Mouse (Mus musculus) forelimb bud, embryonic 11.5 days (tissue): Measurements from ENCODE around the gene Arfgef2.

Source experiments
- DNase-seq: peaks from one replicate; pipeline ENCODE4 v3.0.0-alpha.2; 2012; ENCODE audit warnings: low read depth, low spot score

The Arfgef2 gene

DNA sequence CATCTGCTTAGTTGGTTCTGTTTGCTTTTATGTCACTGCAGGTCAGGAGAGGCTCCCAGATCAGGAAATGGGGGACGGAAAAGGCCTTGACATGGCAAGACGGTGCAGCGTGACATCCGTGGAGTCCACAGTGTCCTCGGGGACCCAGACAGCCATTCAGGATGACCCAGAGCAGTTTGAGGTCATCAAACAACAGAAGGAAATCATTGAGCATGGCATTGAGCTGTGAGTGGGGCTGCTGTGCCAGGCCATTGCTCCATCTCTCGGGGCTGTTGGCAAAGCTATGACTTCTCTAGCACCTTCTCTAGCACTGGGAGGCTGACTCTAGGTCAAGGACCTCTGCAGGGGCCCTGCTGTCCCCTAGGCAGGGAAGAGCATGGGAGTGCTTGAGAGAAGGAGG is 51.0 kb downstream of the Arfgef2 start:
- DNase-seq = no peak

DNA sequence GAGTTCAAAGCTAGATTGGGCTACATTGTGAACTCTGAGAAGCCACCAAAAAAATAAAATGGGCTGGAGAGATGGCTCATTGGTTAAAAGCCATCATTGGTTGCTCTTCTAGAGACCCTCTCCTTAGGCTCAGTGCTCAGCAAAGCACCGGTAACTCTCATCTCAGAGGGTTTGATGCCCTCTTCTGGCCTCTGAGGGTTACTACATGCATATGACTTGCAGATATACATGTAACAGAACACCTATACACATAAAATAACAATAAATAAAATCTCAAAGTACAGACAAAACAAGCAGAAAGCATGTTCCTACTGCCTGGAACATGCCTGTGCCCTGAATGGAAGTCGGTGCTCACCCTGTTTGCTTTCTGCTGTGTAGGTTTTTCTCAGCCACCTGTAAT is 51.7 kb downstream of the Arfgef2 start:
- peak; percentile 9 for DNase-seq

DNA sequence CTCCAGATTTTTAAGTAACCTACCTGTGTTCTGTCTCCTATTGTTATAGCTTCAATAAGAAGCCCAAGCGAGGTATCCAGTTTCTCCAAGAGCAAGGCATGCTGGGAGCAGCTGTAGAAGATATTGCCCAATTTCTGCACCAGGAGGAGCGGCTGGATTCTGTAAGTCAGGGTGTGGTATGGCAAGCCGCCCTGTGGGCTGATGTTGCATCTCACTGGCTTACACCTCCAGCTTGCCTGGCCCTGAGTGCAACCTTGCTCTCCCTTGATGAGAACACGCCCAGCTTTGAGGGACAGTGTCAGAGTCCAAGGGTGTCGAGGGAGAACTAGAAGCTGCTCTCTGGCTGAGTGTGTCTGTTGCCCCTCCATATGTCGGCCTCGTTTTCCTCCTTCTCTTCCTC is 53.8 kb downstream of the Arfgef2 start:
- no peak for DNase-seq

DNA sequence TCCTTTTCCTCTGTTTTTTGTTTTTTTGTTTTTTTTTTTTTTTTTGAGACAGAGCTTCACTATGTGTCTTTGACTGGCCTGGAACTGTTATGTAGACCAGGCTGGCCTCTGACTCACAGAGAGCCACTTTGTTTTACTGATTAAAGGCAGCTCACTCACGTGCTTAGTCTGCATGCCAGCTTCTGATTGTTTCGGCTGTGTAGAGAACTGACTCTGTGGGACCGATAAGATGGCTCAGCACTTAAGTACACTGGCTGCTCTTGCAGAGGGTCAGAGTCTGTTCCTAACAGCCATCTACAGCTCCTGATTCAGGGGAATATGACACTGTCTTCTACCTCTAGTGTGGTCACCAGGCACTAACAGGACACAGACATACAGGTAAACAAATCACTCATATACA is 57.1 kb downstream of the Arfgef2 start:
- no peak for DNase-seq

DNA sequence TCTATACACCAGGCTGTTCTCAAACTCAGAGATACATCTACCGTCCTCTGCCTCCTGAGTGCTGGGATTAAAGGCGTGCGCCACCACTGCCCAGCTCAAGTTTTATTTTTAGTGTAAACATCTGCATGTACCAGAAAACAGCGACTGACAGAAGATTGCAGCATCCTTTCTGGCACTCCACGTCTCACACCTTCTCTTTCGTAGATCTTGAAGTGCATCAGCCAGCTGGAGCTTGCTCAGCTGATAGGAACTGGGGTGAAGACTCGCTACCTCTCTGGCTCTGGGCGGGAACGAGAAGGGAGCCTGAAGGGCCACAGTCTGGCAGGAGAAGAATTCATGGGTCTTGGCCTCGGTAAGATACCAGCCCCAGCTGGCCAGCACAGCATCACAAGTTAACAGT is 60.1 kb downstream of the Arfgef2 start:
- no peak for DNase-seq

DNA sequence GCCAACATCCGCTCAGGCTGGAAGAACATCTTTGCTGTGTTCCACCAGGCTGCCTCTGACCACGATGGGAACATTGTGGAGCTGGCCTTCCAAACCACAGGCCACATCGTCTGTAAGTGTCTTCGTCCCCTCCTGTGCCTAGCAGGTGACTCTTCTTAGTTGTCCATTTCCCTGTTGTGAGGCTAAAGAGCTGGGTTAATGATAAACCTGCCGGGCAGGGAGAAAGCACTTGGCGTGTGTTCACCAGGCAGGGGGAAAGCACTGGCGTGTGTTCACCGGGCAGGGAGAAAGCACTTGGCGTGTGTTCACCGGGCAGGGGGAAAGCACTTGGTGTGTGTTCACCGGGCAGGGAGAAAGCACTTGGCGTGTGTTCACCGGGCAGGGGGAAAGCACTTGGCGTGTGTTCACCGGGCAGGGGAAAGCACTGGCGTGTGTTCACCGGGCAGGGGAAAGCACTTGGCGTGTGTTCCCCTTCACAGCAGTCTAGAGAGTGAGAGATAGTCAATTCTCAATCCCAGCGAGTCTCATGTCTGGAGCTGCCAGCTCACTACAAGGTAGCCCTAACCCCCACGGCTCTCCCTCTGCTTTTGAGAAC is 65.0 kb downstream of the Arfgef2 start:
- DNase-seq = no peak

DNA sequence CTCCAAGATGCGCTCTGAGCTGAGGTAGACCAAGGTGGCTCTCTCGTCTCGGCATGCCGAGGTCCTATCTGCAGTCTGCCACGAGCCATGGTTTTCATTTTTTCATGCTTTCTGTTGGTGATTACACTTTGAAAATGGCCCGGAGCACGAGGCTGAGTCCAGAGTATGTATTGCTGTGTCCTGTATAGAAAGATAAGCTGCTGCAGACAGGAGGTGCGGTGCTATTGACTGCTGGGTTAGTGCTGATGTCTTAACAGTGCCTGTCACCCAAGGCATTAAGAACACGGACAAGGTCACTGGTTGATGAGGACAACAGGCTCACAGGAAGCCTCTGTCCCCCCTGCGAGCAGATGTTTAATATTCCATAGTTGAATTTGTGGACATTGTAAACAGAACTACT is 65.5 kb downstream of the Arfgef2 start:
- no peak for DNase-seq

DNA sequence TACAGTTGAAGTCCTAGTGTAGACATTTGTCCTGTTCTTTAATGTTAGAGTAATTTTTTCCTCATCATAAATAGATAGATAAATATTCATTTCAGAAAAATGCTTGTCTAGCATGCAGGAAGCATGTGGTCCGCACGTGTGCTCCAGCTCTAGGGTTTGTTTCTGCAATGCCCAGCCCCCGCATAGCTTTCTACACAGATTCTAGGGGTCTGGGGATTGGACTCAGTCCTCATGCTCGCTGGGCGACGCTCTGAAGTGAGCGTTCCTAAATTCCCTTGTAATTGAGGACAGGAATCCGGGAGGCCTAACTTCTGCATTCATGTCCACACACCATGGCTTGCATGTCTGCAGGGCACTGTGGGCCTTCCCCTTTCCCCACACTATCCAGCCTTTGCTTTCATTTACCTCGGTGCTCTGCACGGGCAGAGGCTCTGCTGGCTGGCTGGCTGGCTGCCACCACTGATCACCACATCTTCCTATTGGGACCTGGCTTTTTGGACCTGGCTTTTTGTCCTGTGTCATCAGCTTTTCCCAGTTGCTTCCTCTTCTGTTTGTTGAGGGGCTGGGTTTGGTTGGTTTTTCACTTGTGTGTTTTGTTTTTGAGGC is 69.4 kb downstream of the Arfgef2 start:
- DNase-seq = no peak

DNA sequence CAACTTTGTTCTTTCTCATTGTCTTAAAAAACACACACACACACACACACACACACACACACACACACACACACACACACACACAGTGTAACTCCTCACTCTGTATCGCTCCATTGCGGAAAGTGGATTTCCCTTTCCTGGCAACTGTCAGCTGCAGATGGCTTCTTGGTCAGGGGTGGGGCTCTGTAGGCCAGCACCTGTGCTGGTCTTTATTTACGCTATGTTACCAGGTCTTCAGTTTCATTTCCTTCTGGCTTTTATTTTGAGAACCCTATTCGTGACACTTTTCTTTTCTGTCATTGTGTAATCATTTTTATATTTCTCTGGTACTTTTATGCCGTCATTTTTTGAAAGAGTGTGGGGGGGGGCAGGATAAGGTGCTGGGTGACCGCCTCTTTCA is 70.2 kb downstream of the Arfgef2 start:
- no peak for DNase-seq

DNA sequence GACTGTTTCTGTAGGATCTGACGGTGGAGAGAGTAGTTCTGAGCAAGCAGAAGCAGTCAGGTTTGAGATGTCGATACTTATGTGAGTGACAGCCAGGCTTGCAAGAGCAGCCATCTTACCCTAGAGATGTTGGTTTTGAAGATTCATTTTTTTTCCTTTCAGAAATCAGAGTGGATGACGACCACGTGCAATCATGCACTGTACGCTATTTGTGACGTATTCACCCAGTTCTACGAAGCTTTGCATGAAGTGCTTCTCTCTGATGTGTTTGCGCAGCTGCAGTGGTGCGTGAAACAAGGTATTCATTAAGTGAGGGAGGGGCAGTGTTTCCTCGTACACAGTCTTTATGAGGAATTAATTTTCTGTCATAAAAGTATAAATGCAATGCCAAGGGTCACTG is 70.9 kb downstream of the Arfgef2 start:
- no peak for DNase-seq

DNA sequence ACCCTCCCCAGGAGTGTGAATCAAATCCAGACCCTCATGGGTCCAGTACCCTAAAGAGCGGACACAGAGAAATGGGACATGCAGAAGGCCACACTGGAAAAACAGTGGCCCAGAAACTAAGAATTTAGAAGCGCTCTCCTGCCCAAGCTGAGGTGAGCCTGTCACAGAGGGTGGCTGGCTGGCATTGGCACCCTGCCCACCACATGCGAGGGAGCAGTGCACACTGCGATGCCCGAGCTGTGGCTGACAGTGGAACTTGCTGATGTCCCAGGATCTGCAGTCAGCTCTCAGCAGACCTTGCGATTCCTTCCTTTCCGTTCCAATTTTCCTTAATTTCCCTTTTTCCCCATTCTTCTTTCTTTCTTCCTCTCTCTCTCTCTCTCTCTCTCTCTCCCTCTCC is 79.7 kb downstream of the Arfgef2 start:
- DNase-seq = no peak

DNA sequence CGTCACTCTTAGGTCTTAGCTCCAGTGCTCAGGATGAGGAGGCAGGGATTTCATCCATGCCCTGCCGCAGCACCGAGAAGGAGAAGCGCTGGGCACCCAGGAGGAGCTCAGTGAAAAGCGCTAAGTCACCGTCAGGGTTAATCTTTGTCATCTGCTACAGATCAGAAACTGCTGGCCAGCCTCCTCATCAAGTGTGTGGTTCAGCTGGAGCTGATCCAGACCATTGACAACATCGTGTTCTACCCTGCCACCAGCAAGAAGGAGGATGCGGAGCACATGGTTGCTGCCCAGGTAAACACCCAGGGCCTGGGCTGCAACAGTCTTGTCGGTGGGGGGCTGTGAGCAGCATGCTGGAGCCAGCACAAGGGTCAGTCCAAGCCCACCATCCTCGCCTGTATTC is 80.2 kb downstream of the Arfgef2 start:
- DNase-seq = no peak

DNA sequence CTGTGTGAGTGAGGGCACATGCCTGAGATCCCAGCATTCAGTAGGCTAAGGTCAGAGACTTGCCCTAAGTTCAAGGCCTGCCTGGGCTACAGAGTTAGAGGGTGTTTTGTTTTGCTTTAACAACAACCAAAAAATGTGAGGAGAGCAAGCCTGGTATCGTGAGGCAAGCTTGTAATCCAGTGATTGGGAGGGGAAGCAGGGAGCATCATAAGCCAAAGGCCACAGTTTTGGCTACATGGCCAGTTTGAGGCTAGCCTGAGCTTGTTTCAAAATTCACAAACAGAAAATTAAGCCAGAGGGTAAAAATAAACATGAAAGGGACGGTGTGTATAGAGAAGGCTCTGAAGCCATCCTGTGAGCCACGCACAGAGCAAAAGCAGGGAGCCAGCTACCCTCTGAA is 80.8 kb downstream of the Arfgef2 start:
- DNase-seq = no peak

DNA sequence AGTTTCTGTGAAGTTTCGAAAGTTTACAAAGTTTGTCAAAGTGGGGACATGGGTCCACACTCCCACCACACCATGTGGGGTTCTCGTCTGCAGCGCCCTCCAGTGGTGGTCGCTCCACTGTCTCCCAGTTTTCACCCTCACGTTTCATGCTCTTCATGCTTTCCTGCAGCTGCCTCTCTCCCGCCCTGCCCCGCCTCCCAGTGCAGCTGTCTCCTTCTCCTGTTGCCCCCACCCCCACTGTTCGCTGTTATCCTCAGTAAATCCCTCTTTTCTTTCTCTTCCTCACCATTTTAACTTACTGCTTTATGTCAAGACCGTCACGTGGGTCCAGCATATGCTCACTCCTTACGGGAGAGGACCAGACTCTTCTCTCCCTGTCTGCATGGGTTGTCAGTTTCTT is 82.4 kb downstream of the Arfgef2 start:
- DNase-seq = no peak

DNA sequence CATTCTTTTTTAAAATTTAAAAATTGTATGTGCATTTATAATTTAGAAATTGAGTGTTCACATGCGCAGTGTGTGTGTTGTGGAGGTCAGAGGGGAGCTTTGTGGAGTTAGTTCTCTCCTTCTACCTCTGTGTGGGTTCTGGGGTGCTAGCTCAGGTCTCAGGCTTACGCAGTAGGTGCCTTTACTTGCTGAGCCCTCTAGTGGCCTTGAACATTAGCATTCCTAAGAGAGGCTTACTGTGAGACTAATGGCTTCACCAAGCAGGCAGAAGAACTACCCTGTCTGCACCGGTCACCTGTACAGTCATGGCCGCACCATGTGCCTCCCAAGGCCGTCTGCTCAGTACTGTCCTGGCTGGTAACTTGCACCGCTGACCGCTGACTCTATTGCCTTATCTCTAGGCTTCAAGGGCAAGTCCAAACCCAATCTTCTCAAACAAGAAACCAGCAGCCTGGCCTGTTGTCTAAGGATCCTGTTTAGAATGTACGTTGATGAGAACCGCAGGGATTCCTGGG is 86.0 kb downstream of the Arfgef2 start:
- no peak for DNase-seq

DNA sequence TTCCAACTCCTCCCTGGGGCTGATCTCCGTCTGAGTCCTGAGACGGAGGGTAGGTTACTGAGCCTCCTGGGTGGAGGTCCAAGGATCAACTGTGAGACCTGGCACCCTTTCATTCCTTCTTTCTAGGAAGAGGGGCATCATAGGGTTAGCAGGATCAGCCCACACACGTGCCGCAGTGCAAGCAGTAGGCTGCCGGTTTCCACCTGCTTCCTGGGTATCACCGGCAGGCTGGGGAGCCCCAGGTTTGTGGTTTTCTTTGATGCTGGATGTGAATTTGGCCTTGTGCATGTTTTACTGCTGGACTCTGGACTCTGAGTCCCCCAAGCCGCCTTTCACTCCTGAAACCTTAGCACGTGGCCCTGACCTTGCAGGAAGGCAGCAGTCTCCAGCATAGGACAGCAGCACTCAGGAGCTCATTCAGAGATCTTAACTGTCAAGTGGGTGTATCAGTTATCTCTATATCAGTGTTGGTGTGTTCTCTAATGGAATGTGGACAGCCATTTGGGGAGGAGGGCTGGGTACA is 86.8 kb downstream of the Arfgef2 start:
- DNase-seq = no peak

DNA sequence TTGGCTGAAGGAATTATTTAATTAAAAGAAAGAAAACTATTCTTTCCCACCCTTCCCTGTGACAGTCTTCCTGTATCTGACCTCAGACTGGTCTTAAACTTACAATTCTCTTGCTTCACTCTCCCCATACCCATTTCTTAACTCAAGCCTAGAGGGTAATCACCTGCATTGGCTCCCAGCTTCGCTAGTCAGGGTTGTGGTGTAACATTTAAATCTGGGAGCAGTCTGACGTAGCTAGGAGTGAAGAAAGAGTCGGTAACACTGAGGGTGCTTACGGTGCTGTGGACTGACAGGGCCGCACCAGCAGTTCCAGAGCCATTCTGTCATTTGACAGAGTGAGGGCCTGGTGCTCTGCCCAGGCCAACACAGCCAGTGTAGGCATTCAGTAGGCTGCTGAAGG is 87.6 kb downstream of the Arfgef2 start:
- DNase-seq = no peak

DNA sequence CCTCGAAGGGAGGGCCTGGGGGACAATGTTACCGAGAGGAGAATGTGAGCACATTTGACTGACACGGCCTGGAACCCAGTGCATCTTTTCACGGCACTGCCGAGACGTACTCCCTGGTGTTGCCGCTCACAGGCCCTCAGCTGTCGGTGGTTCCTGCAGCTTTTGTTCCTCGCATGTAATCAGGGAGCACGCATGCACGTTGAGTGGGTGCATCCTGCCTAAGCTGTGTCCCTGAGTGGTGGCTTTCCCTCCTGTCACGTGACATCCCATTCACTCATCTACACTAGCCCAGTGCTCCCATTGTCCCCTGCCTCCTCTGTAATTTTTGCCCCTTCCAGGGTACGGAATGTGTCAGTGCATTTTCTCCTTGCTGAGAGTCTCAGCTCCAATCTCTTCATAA is 91.0 kb downstream of the Arfgef2 start:
- DNase-seq = no peak

DNA sequence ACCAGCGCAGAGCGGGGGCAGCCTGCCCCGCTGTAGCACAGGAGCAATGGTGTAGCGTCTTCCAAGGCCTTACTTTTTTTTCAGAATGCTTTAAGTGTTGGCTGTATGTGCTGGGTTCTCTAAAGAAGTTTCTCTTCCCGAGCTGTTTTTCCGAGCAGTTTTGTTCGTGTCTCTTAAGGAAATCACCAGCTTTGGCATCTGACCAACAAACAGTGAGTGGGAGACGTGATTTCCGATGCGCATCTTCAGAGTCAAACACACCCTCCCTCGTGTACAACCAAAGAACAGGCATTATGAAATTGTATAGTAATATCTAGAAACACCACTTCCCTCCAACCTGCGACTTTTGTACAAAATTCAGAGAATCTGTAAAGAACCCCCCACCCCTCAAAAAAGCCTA is 91.6 kb downstream of the Arfgef2 start:
- DNase-seq = no peak

DNA sequence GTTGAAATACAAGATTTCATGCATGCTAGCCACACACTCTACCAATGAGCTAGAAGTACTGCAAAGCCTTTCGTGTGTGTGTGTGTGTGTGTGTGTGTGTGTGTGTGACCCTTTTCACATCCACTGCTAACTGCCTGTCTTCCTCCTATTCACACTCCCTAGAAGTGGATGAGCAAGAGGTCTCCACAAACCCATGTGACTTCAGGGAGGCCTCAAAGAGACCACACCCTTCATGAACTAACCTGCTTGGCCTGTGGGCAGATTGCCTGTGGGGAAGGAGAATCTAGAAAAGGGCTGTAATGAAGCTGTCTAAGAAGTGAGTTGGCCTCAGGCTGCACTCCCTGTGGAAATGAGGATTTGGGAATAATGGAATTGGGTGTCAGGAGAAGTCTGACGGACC is 93.8 kb downstream of the Arfgef2 start:
- no peak for DNase-seq

DNA sequence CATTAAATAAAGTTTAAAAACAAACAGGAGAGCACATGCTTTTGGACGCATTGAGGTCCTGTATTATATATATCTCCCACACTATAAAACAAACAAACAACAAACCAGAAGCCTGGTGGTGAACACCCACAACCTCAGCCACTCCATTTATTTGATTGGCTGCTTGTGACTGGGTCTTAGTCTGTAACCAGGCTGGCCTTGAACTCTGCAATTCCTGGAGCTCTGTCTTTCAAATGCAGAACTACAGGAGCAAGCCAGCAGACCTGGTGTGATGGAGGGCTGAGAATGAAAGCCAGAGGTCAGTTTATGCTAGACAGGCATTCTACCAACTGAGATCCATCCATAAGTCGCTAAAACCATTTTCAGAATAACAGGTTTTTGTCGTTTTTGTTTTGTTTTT is 94.4 kb downstream of the Arfgef2 start:
- DNase-seq = no peak

DNA sequence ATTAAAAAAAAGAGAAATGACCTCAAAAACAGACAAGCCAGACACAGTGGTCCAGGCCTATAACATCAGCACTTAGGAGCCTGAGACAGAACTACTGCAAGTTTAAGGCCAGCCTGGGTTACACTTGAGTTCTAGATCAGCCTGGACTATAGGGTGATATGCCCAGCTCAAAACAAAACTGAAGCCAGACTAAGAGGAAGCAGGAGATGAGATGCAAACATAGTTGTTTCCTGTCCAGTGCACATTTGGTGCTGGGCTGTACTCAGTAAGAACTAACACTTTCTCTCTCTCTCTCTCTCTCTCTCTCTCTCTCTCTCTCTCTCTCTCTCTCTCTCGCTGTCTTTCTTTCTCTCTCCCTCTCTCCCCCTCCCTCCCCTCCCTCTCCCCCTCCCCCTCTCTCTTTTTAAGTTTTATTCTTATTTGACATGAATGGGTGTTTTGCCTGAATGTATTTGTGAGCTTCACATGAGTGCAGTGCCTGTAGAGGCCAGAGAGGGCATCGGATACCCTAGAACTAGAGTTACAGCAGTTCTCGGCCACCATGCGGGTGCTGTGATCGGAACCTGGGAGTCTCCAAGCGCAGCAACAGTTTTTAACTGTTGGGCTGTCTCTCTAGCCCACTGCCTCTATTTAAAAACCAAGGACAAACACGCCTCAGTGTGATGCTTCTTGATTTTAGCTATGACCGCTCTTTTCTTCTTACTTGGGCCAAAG is 95.6 kb downstream of the Arfgef2 start:
- DNase-seq = no peak

DNA sequence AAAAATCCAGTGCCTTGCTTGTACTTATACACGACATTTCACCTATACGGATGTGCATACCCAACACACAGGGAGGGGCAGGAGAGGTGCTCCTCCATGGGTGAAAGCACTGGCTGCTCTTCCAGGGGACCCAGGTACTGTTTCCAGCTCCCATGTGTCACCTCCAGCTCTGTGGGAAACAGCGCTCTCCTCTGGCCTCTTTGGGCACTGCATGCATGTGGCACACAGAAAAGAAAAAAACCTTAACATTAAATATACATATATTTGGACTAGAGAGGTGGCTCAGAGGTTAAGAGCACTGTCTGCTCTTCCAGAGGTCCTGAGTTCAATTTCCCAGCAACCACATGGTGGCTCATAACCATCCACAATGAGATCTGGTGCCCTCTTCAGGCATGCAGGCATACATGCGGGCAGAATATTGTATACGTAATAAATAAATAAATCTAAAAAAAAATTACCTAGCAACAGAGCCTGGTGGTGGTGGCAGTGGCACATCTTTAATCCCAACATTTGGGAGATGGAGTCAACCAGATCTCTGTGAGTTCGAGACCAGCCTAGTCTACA is 98.4 kb downstream of the Arfgef2 start:
- DNase-seq = no peak
